Mouse (Mus musculus): Measurements from ENCODE around the gene Chrdl1.

The Chrdl1 gene

DNA sequence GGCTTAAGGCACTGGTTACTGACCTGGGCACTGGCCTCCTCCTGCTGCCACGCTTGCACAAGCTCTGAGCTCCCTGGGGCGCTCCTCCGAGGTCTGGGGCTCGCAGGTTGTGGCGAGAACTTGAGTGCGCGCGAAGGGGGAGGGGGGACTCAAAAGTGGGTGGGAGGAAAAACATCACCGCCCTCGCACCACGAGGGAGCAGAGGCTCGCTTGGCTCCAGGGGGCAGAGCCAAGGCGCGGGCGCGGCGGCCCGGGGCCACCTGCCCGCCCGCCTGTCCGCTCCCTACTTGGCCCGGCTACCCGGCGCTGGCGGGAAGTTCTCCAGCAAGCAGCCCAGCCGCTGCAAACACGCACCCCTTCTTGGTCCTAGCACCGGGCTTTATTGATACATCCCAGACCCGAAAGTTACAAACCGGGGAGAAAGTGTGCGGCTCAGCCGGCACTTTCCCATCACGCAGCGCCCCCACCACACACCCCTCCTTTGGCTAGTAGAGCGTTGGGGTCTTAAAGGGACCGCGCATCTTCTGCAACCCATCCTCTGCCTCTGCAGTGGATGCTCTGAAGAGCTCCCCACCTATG is at the start of gene Chrdl1:
Chrdl1 (minus strand) TSS at position 472 of the 579 bp plus-strand sequence.
- no peak for DNase-seq (ENCODE audit: low spot score)

- DNase-seq (ENCODE audit: low spot score) = no peak
Observed at GRCm38 (mm10) chrX:143442638-143443037, 48.6 kb upstream of the Chrdl1 start.

DNA sequence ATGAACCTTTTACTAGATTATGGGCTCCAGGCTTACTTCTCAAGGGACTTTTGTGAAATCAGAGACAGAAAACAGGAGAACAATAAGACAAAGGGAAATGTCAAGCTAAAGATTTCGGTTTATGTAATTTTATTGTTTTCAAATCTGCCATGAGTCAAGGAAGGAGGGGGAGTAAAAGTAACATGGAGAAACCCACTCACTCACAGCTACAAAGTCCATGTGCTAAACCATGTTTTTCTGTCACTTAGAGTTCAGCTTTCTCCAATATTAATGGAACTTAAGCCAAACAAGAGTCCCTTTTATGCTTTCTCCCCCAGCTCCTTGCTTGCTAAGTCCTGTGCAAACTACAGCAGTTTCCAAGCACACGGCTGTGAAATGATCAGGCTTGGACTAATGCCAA is 10.5 kb upstream of the Chrdl1 start:
- DNase-seq (ENCODE audit: low spot score) = no peak

GRCm38 (mm10) chrX:143366256-143366959 is 27.7 kb downstream of the Chrdl1 start:
- DNase-seq (ENCODE audit: low spot score) = no peak

- DNase-seq (ENCODE audit: low spot score) = no peak
Observed at GRCm38 (mm10) chrX:143347227-143347626, 46.8 kb downstream of the Chrdl1 start.

GRCm38 (mm10) chrX:143346739-143347138 is 47.3 kb downstream of the Chrdl1 start:
- DNase-seq (ENCODE audit: low spot score) = no peak

DNA sequence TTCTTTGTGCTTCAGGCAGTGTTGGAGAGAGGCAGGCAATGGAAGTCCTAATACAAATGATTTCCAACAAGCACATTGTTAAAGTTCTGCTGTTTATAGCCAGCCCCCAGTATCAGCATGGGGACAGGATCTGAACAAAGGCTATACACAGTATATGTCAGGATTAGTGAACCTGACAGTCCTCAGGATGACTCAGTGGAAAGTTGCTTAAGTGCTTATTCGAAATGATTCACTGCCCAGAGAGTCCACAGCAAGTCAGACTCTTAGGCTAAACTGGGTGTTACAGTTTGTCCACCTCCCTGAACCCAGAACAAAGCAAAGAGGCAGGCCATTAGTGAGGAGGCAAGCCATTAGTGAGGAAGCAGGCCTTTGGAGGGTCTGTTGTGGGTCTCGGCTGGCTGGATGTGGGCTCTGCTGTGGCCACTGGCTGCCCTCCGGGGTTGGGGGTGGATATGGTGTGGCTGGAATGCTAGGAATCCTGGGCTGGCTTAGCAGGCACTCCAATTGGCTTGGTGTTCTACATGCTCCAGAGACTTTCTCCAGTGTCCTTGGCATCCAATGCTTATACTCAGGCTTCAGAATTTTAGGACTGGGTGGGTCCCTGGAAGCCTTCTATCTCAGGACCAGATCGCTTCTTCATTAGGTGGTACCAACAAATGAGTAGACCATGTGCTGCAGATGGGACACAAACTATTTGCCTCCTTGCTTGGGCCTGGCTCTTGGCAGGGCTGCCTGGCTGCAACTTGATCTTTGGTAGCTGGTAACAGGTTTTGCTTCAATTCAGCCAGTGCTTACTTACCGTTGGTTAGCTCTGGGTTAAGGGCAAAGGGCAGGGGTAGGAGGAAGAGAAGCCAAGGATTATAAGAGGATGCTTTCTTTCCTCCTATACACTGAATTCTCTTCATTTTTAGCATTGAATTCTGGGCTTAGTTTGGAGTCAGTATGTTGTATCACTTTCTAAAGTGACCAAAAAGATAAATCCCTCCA is 49.3 kb downstream of the Chrdl1 start:
- no peak for DNase-seq (ENCODE audit: low spot score)

- no peak for DNase-seq (ENCODE audit: low spot score)
Observed at GRCm38 (mm10) chrX:143338156-143338555, 55.9 kb downstream of the Chrdl1 start.

DNA sequence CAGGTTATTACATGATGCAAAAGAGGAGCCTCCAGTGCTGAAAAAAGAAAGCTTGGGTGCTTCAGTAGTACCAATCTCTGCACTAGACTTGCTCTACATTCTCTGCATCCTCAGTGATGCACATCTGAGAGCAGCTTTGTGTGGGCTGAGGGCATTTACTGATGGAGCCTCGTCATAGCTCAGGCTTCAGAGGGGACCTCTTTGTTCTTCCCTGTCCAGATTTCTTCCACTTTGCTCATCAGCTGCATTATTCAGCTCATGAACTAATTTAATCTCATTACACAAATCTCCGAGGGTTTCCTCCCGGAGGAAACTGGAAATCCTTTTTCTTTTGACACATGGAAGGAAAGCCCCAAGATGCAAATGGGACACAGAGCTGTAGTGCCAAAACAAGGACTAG is 56.5 kb downstream of the Chrdl1 start:
- DNase-seq (ENCODE audit: low spot score) = no peak

- DNase-seq (ENCODE audit: low spot score) = no peak
Observed at GRCm38 (mm10) chrX:143336661-143337060, 57.4 kb downstream of the Chrdl1 start.

DNA sequence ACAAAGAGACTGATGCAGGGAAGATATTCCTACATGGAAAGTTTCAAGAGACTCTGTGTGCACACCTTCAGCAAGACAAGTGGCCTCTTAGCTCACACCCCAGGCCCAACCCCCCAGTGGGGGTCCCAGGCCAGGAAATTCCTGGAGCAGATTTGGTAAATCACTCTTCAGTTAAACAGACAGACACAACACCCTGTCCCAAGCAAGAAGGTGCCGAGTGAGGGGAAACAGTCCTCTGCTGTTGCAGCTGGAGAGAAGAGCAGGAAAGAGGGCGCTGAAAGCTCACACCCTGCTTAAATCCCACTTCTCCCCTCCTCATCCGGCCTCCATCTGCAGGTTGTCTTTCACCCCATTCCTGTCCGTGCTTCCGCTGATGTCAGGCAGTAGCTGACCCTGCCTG is 58.2 kb downstream of the Chrdl1 start:
- DNase-seq (ENCODE audit: low spot score) = no peak

DNA sequence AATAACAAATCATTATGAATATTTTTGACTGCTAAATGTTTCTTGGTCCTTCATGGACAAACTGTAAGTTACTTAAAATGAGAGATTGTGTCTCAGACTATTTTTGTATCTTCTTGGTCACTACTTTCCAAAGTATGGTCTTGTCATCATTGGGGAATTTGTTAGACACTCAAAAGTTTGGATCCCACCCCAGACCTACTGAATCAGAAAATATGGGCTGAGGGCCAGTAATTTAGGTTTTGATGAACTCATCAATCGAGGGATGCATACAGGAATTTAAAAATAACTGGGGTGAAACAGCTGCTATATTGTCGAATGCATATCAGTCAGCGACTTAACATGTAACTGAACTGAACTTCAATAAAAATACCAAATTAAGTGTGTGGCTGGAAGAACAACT is 80.9 kb downstream of the Chrdl1 start:
- DNase-seq (ENCODE audit: low spot score) = no peak

DNA sequence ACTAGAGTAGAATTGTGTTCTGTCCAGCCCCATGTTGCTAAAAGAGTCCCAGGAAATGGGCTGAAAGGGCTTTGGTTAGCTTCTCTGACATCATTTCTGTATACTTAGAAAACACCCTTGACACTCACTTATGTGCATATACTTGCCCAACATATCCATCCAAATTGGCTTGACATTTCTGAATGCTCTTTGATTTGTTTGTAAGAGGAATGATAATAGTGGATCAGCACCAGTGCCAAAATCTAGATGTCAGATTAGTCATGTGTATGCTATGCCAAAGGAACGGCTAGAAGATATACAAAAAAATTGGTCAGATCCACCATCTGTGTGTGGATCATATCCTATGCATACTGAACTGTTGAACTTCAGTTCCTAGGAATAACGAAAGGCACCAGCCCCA is 99.3 kb downstream of the Chrdl1 start:
- DNase-seq (ENCODE audit: low spot score) = no peak

DNA sequence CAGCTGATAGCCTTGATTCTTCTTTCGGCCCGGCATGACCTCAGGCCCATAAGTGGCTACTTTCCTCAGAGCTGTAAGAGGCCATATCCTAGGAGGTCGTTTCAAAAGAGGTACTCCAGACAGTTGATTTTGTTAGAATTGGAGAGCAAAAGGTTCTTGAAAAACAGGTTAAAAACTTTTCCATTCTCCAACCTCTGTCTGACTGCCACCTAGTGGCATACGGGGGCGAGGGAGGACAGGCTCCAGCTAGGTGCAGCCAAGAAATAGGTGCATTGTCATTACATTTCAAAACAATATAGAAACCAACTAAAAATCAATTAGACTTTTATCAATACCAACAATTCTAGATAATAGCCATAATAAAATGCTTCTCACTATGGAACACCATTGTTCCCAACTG is 118.9 kb downstream of the Chrdl1 start:
- no peak for DNase-seq (ENCODE audit: low spot score)

- DNase-seq (ENCODE audit: low spot score) = no peak
Observed at GRCm38 (mm10) chrX:143250709-143251108, 143.4 kb downstream of the Chrdl1 start.

Data from layer of hippocampus, adult 9-10 months (tissue).